Mouse (Mus musculus) G1E (cell line): Measurements from ENCODE around the gene Krtap5-1.
"Not testable (repeated sequence)": the region's sequence is repeated elsewhere in the genome, so short reads cannot be mapped to it uniquely, and the experiment has no call there.

Experiments
- CTCF ChIP-seq: IDR thresholded peaks from 2 replicates; pipeline ENCODE4 v1.5.1; 2012; ENCODE audit warnings: low read depth, low read length, inconsistent platforms, mixed read lengths
- GATA1 ChIP-seq: IDR thresholded peaks from 2 replicates; pipeline ENCODE4 v1.6.1; 2012; ENCODE audit warnings: borderline replicate concordance, low read length, inconsistent platforms, mixed read lengths
- GATA2 ChIP-seq: IDR thresholded peaks from 2 replicates; pipeline ENCODE4 v1.6.1; 2012; ENCODE audit warnings: low read depth, low read length, inconsistent platforms, borderline replicate concordance
- POLR2AphosphoS5 ChIP-seq: IDR thresholded peaks from 2 replicates; pipeline ENCODE4 v1.6.1; 2012; ENCODE audit warnings: low read depth, low read length, inconsistent platforms; ENCODE audit not compliant: insufficient replicate concordance
- TAL1 ChIP-seq: conservative IDR thresholded peaks from 2 replicates; pipeline ENCODE4 v1.6.1; 2012; ENCODE audit warnings: low read depth, low read length, inconsistent platforms, mixed read lengths

GRCm38 (mm10) chr7:142285910-142286612 is 10.9 kb downstream of the Krtap5-1 start:
- not testable (repeated sequence) for TF ChIP-seq TAL1, CTCF, POLR2AphosphoS5, GATA1, GATA2
